Mouse (Mus musculus) thymus, postnatal 10 days (tissue): ENCODE data around the gene Olfr1330.
"Not testable (repeated sequence)": the region's sequence is repeated elsewhere in the genome, so short reads cannot be mapped to it uniquely, and the experiment has no call there.

ENCODE experiments used
- DNase-seq, 2 experiments: peaks; one replicate each; pipeline ENCODE4 v3.0.0; 2021; ENCODE audit warnings: low spot score in 2 of 2

Gene Olfr1330

DNA sequence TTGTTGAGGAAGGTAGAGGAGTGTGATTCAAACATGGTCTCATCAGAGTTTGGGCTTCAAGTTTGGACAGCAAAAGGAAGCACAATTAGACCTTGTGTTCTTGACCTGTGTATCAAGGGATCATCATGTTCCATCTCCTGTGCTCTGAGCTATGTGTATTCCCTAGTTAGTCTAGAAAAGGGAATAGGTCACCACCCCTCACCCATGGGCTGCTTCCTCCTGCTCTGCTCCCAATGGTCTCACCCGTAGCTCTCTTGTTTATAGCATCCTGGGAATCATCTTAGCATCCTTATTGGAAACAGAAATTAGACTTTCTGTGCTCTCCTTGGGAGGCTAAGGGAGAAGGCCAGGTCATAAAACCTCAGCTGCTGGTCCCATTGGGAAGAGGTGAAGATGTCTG, at the start of gene Olfr1330:
TSS of gene Olfr1330 (plus strand) at position 301 of the 400 bp plus-strand sequence.
- DNase-seq = no peak

- DNase-seq = no peak
These were observed 26.6 kb upstream of the Olfr1330 start for GRCm38 (mm10) chr4:118861791-118862190.

GRCm38 (mm10) chr4:118862704-118863103, 25.7 kb upstream of the Olfr1330 start:
- DNase-seq = no peak

GRCm38 (mm10) chr4:118864349-118864748, 24.0 kb upstream of the Olfr1330 start, which contains the start of gene Olfr1331:
Gene Olfr1331 (plus strand): TSS chr4:118864649.
- no peak for DNase-seq

GRCm38 (mm10) chr4:118867566-118867965, 20.8 kb upstream of the Olfr1330 start:
- no peak for DNase-seq

GRCm38 (mm10) chr4:118901981-118902380, 13.6 kb downstream of the Olfr1330 start:
- no peak for DNase-seq

DNA sequence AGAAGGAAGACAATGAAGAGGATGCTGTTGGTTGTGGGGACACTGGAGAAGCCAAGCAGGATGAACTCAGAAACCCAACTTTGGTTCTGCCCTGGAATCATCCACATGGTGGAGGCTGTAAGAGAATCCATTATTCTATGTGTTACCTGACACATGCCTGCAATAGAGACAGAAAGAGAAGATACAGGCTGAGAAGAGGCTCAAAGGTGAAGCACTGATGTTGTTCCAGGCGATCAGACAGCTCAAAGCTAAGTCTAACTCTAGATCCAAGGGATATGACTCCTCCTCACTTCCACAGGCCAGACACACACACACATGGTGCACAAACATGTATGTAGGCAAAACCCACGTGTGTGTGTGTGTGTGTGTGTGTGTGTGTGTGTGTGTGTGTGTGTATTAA, 29.0 kb downstream of the Olfr1330 start, which contains the start of gene Olfr1329:
TSS of gene Olfr1329 (minus strand) at position 101 of the 400 bp plus-strand sequence.
- not testable (repeated sequence) for DNase-seq

- not testable (repeated sequence) for DNase-seq
These were observed 42.9 kb downstream of the Olfr1330 start for GRCm38 (mm10) chr4:118931326-118931725.

- DNase-seq = no peak
These were observed 50.1 kb downstream of the Olfr1330 start, which contains the start of gene Olfr1328 for GRCm38 (mm10) chr4:118938512-118938911. Gene Olfr1328 (minus strand): TSS chr4:118938612.
